Mouse (Mus musculus) megakaryocyte, embryonic 14.5 days (primary cell): ENCODE measurements around the gene Wdr89.

Experiments
- FLI1 ChIP-seq: IDR thresholded peaks from 2 replicates; pipeline ENCODE4 v1.6.1; 2012; ENCODE audit warnings: low read length, inconsistent platforms, mixed read lengths
- GATA1 ChIP-seq: IDR thresholded peaks from 3 replicates; pipeline ENCODE4 v1.6.1; 2012; ENCODE audit warnings: mixed read lengths, low read length, inconsistent platforms, borderline replicate concordance

- TF ChIP-seq GATA1 (no peak), FLI1 (no peak)
Measured at GRCm38 (mm10) chr12:75670611-75671010, 1.3 kb upstream of the Wdr89 start.
